Mouse (Mus musculus) stomach, postnatal 0 days (tissue): Measurements from ENCODE around the gene Sema6b. TPM values are rescaled to one million over a fixed set of nuclear protein-coding genes. Genes with fewer than 3 reads are reported as not detected.

Experiments
- ATAC-seq: fragments of 200-750 bp; cut with Nextera tagmentation; 2 replicates; pipeline ENCODE4 v1.8.0; 2017; ENCODE audit not compliant: low FRiP score, low TSS enrichment
- DNase-seq: peaks from one replicate; pipeline ENCODE4 v3.0.0-alpha.2; 2016; ENCODE audit warnings: low spot score
- H3K27ac ChIP-seq: fragments of 300-500 bp; sonication (generic); replicated peaks from 2 replicates; pipeline ENCODE4 v1.5.1; 2014; ENCODE audit warnings: mild to moderate bottlenecking, control low read depth
- H3K27me3 ChIP-seq: fragments of 300-500 bp; sonication (generic); 2 replicates; pipeline ENCODE4 v1.6.1; 2014; ENCODE audit warnings: low read length; ENCODE audit not compliant: control insufficient read depth, insufficient read depth
- H3K36me3 ChIP-seq: fragments of 300-500 bp; sonication (generic); 2 replicates; pipeline ENCODE4 v1.6.1; 2014; ENCODE audit warnings: low read length, mixed read lengths; ENCODE audit not compliant: control insufficient read depth, insufficient read depth
- H3K4me1 ChIP-seq: fragments of 300-500 bp; sonication (generic); replicated peaks from 2 replicates; pipeline ENCODE4 v1.6.1; 2014; ENCODE audit warnings: antibody characterized with exemption; ENCODE audit not compliant: control insufficient read depth, insufficient read depth
- H3K4me2 ChIP-seq: fragments of 300-500 bp; sonication (generic); replicated peaks from 2 replicates; pipeline ENCODE4 v1.6.1; 2014; ENCODE audit warnings: low read depth, mild to moderate bottlenecking, control low read depth, moderate library complexity
- H3K4me3 ChIP-seq: fragments of 300-500 bp; sonication (generic); 2 replicates; pipeline ENCODE4 v1.5.1; 2014; ENCODE audit warnings: low read depth, low read length, control low read depth
- H3K9ac ChIP-seq: fragments of 300-500 bp; sonication (generic); 2 replicates; pipeline ENCODE4 v1.6.1; 2014; ENCODE audit warnings: mild to moderate bottlenecking, low read length, control low read depth, mixed read lengths
- H3K9me3 ChIP-seq: fragments of 300-500 bp; sonication (generic); 2 replicates; pipeline ENCODE4 v1.6.1; 2016; ENCODE audit warnings: low read length; ENCODE audit not compliant: control insufficient read depth
- CTCF ChIP-seq: IDR thresholded peaks from 2 replicates; pipeline ENCODE4 v1.5.1; 2016; ENCODE audit warnings: antibody characterized with exemption, low read depth, mild to moderate bottlenecking, moderate library complexity
- EP300 ChIP-seq: optimal IDR thresholded peaks from 2 replicates; pipeline ENCODE3; 2016; ENCODE audit warnings: antibody characterized with exemption
- WGBS: fragments of 180-500 bp; shearing (Covaris S2); extraction: QIAGEN DNeasy Blood & Tissue Kit; methylation state at CpG from one replicate; pipeline ENCODE4 v1.1.7; 2014; 5-methylcytosine and 5-hydroxymethylcytosine counted together
- polyA plus RNA-seq: library from polyadenylated mRNA; unstranded; fragments of >200 nt; fragmentation: Nextera tagmentation; extraction: Ambion mirVana; gene quantifications from 2 replicates; pipeline ENCODE4 v1.2.1, GENCODE M21; 2015

Gene Sema6b
- polyA plus RNA-seq, 1 experiment from 2014 or later: 0.39 TPM

DNA sequence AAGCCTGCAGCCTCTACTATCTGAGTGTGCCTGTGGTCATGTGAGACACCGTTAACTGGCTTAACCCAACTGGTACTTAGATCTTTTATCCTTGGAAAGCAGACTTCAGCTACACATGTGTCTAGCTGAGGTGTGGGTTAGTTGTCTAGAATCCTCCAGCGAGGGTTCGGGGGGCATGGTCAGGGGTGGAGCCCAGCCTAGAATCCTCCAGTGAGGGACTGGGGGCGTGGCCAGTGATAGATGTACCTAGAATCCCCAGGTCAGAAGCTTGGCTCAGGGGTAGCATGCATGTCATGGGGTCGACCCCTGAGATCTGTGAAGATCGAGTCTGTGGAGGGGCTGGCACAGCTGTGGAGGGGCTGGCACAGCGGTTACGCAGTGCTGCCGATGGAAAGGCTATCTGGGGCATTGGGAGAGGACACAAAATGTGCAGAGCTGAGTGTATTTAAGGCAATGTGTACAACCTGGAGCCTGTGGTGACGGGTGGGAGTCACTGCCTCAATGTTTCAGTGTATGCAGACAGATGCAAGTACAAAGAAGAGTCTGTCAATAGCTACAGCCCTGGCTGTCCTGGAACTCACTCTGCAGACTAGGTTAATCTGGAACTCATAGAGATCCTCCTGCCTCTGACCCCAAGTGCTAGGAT, 33.4 kb upstream of the Sema6b start:
- WGBS: 53% methylated on average over 10 of the region's 10 CpGs
- Histone ChIP-seq H3K27ac (no peak overlapping the region), H3K27me3 (no peaks in the 10 kb centered on the region), H3K4me3 (no peak overlapping the region), H3K4me2 (no peak overlapping the region), H3K9ac (no peak overlapping the region), H3K9me3 (no peaks in the 10 kb centered on the region), H3K36me3 (peaks cover 14% of the 10 kb centered on the region), H3K4me1 (no peaks in the 10 kb centered on the region)
- no peak for DNase-seq
- ATAC-seq: no peak
- no peak for TF ChIP-seq EP300

GRCm38 (mm10) chr17:56171881-56172280, 31.7 kb upstream of the Sema6b start:
- DNase-seq (no peak), ATAC-seq (no peak)
- H3K4me1 ChIP-seq: no peaks in the 10 kb centered on the region
- H3K27ac ChIP-seq: no peak overlapping the region
- no peaks in the 10 kb centered on the region for H3K27me3 ChIP-seq
- peaks cover 2% of the 10 kb centered on the region; the same call in 1 of the 2 replicates for H3K36me3 ChIP-seq
- no peak overlapping the region for H3K4me2 ChIP-seq
- no peaks in the 10 kb centered on the region for H3K9me3 ChIP-seq
- H3K9ac ChIP-seq: no peak overlapping the region
- H3K4me3 ChIP-seq: no peak overlapping the region
- WGBS: 94% methylated on average over 17 of the region's 17 CpGs
- no peak for TF ChIP-seq EP300
- TF ChIP-seq CTCF: no peak

DNA sequence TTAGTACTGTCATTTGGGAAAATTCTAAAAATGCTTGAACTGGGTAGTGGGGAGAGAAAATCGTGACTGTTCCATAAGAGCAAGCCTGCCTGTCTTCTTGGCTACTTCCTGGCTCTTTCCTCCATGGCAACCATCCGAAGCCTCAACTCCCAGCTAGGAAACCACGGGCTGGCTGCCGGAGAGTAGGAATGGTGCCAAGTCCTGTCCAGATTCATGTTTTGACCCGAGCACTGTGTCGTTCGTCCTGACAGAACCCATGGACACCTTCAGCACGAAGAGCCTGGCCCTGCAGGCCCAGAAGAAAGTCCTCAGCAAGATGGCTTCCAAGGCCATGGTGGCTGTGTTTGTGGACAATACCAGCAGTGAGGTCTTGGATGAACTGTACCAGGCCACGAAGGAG, 31.3 kb upstream of the Sema6b start:
- Histone ChIP-seq H3K36me3 (no peaks in the 10 kb centered on the region), H3K27ac (no peak overlapping the region), H3K4me2 (no peak overlapping the region), H3K9ac (no peak overlapping the region), H3K4me1 (no peaks in the 10 kb centered on the region), H3K4me3 (no peak overlapping the region), H3K27me3 (no peaks in the 10 kb centered on the region), H3K9me3 (no peaks in the 10 kb centered on the region)
- 65% methylated on average over 9 of the region's 9 CpGs for WGBS
- DNase-seq: no peak
- no peak for TF ChIP-seq EP300
- ATAC-seq: no peak

DNA sequence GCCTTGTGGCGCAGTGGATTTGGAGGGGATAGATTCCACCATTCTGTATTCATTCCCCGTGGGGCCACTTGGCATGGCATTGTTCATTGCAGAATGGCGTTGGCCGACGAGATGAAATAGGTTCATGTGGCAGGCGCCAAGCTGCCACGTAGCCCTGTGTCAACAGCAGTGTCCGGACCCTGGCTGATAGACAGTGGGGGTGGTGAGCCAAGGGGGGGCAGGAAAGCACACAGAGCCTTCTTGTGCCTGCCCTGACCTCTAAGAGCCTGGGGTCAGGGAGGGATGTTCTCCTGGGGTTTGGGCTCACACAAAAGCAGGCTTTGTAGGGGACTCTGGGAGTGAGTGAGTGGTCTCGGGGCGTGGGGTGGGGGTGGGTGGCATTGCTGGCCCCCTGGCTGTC, 30.5 kb upstream of the Sema6b start:
- no peak overlapping the region for H3K27ac ChIP-seq
- ATAC-seq: no peak
- no peak overlapping the region for H3K4me3 ChIP-seq
- WGBS: 54% methylated on average over 10 of the region's 10 CpGs
- no peaks in the 10 kb centered on the region for H3K9me3 ChIP-seq
- TF ChIP-seq CTCF (no peak), EP300 (no peak)
- no peaks in the 10 kb centered on the region for H3K4me1 ChIP-seq
- no peak for DNase-seq
- H3K36me3 ChIP-seq: no peaks in the 10 kb centered on the region
- H3K4me2 ChIP-seq: no peak overlapping the region
- H3K9ac ChIP-seq: no peak overlapping the region
- H3K27me3 ChIP-seq: no peaks in the 10 kb centered on the region

DNA sequence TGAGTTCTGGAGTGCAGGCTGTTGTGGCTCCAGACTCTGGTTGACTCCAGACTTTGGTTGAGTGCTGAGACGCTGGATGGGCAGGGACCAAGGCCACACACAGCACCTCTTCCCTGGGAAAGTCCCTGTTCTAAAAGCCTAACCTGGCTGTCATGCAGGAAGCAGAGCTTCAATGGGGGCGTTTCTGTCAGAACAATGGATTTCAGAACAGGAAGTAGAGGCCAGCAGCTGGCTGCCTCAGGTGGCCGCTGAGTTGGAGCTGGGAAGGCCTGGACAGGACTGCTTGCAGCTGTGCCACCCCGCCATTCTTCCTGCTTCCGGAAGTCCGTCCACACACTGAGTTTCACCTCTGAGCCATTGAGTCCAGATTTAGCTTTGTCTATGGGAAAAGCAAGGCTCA, 29.7 kb upstream of the Sema6b start:
- H3K27ac ChIP-seq: no peak overlapping the region
- 60% methylated on average over 6 of the region's 6 CpGs for WGBS

GRCm38 (mm10) chr17:56165671-56166070, 25.5 kb upstream of the Sema6b start:
- Histone ChIP-seq H3K36me3 (no peaks in the 10 kb centered on the region), H3K9ac (no peak overlapping the region), H3K27me3 (no peaks in the 10 kb centered on the region), H3K4me2 (no peak overlapping the region), H3K4me3 (no peak overlapping the region), H3K27ac (no peak overlapping the region), H3K4me1 (peaks cover 10% of the 10 kb centered on the region; the same call in 1 of the 2 replicates), H3K9me3 (no peaks in the 10 kb centered on the region)
- ATAC-seq (no peak), DNase-seq (no peak)
- TF ChIP-seq EP300 (no peak), CTCF (no peak)
- WGBS: 57% methylated on average over 11 of the region's 11 CpGs

More for the DNA sequence above, 29.7 kb upstream of the Sema6b start:
- H3K4me1 ChIP-seq: 0 out of 2 replicates have a peak, but pooled peaks cover 2% of the 10 kb centered on the region
- H3K4me2 ChIP-seq: no peak overlapping the region
- ATAC-seq (peak; percentile 8; the same call in 1 of the 2 replicates), DNase-seq (no peak)
- no peaks in the 10 kb centered on the region for H3K36me3 ChIP-seq
- H3K27me3 ChIP-seq: no peaks in the 10 kb centered on the region
- H3K4me3 ChIP-seq: no peak overlapping the region
- H3K9me3 ChIP-seq: no peaks in the 10 kb centered on the region
- TF ChIP-seq CTCF: no peak
- no peak for TF ChIP-seq EP300
- H3K9ac ChIP-seq: no peak overlapping the region
